Mouse (Mus musculus): ENCODE measurements at regions not wholly inside any gene's neighbourhood (a gene's known extent, or its start where the extent isn't known, plus 50 kb on each side); places are given as distances from the start of the nearest gene placed in this dataset.

DNA sequence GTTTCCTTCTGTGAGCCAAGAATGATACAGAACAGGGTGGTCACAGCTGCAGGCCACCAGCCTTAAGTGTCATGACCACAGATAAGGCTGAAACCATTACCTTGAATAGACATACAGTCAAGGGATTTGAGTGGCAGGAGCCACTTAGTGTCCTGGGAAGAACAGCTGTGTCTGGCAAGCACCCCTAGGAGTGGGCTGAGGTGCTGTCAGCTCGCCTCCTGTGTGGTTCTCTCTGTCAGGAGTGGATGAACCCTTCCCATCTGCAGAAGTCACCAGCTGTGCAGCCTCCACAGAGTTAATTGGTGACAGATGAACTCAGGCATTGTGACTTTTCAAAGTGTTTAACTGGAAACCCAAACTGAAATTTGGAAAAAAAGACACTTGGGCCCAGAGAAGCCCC, 163.2 kb upstream of the Gm3448 start:
- TF ChIP-seq JUN (IDR thresholded peaks at IDR 0.05; ENCODE audit: insufficient read depth, low read depth, low read length) (no peak), ELF1 (IDR thresholded peaks at IDR 0.05; ENCODE audit: low read depth, low read length) (no peak), ETS1 (conservative IDR thresholded peaks at IDR 0.05; ENCODE audit: low read depth, low read length) (no peak), EP300 (IDR thresholded peaks at IDR 0.05; ENCODE audit: low read length) (no peak), SIN3A (IDR thresholded peaks at IDR 0.05; ENCODE audit: low read length) (no peak), ZC3H11A (IDR thresholded peaks at IDR 0.05; ENCODE audit: low read depth, low read length) (no peak), TBP (conservative IDR thresholded peaks at IDR 0.05; ENCODE audit: low read depth, low read length) (no peak), ZMIZ1 (IDR thresholded peaks at IDR 0.05; ENCODE audit: low read depth, low read length) (no peak), MXI1 (IDR thresholded peaks at IDR 0.05; ENCODE audit: low read depth, low read length) (no peak), MAFK (IDR thresholded peaks at IDR 0.05; ENCODE audit: insufficient replicate concordance, low read length) (no peak), MEF2A (IDR thresholded peaks at IDR 0.05; ENCODE audit: borderline replicate concordance, low read depth, low read length) (no peak), UBTF (IDR thresholded peaks at IDR 0.05; ENCODE audit: low read depth, low read length) (no peak), NELFE (IDR thresholded peaks at IDR 0.05; ENCODE audit: low read depth, low read length) (no peak), RAD21 (IDR thresholded peaks at IDR 0.05; ENCODE audit: low read depth, low read length) (no peak), KAT2A (IDR thresholded peaks at IDR 0.05; ENCODE audit: insufficient replicate concordance, low read length) (no peak)
- Histone ChIP-seq H3K9ac (ENCODE audit: insufficient read depth, low read depth) (no peak overlapping the region), H3K36me3 (replicated peaks in 1 of 2; ENCODE audit: control insufficient read depth in 1 of 2, insufficient read depth in 1 of 2, low read length in 1 of 2) (no peaks in the 10 kb centered on the region), H3K4me3 (replicated peaks in 1 of 3; ENCODE audit: low read depth in 2 of 3, low read length in 2 of 3, poor library complexity in 1 of 3) (no peak overlapping the region), H3K27ac (ENCODE audit: insufficient read depth, low read depth) (no peak overlapping the region), H3K79me2 (replicated peaks; ENCODE audit: control insufficient read depth, extremely low read depth, insufficient read depth, poor library complexity, severe bottlenecking) (no peaks in the 10 kb centered on the region), H3K4me1 (ENCODE audit: control insufficient read depth in 1 of 2, insufficient read depth in 2 of 2) (peaks cover 0 to 3% of the 10 kb centered on the region in 2 experiments; a peak in 2 of 4 replicates), H3K27me3 (replicated peaks) (no peaks in the 10 kb centered on the region), H3K4me2 (ENCODE audit: insufficient read depth, low read depth, poor library complexity, severe bottlenecking) (no peak overlapping the region), H3K9me3 (replicated peaks; ENCODE audit: low read length) (no peaks in the 10 kb centered on the region)
- dilution Hi-C loops (cut with MboI; ENCODE audit: extremely low pct_ligation_motif_present, extremely low pct_unique_long_range_greater_than_20kb, low sequenced_read_pairs), result no loop called here
- in situ Hi-C loops (cut with MboI; ENCODE audit: low pct_ligation_motif_present, low pct_unique_long_range_greater_than_20kb, low sequenced_read_pairs), result no loop called here
- DNase-seq (ENCODE audit: extremely low read depth), result no peak

DNA sequence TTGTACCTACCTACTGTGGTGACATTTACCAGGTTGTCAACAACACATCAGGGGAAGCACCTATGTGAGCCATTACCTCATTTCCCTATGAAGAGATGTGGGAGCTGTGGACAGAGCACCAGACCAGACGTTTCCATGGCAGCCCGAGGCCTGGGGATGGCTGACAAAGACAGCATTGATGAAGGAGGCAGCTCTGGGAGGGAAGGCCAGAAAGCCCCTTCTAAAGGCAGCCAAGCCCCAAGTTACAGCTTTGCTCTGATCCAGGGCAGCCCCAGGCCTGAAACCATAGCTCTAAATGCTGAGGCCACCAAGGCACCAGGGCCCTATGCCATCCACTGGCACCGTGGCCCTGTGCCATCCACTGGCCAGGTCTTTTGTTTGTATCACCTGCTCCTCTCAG, 157.9 kb upstream of the Gm3448 start:
- H3K27me3 ChIP-seq (replicated peaks), result no peaks in the 10 kb centered on the region
- in situ Hi-C loops (cut with MboI; ENCODE audit: low pct_ligation_motif_present, low pct_unique_long_range_greater_than_20kb, low sequenced_read_pairs) (no loop called here), dilution Hi-C loops (cut with MboI; ENCODE audit: extremely low pct_ligation_motif_present, extremely low pct_unique_long_range_greater_than_20kb, low sequenced_read_pairs) (no loop called here)
- H3K9ac ChIP-seq (ENCODE audit: insufficient read depth, low read depth), result no peak overlapping the region
- H3K9me3 ChIP-seq (replicated peaks; ENCODE audit: low read length), result no peaks in the 10 kb centered on the region
- H3K4me3 ChIP-seq (replicated peaks in 1 of 3; ENCODE audit: low read depth in 2 of 3, low read length in 2 of 3, poor library complexity in 1 of 3), result no peak overlapping the region
- no peak for DNase-seq (ENCODE audit: extremely low read depth)
- TF ChIP-seq JUND (conservative IDR thresholded peaks at IDR 0.05; ENCODE audit: low read depth, low read length) (no peak), RCOR1 (conservative IDR thresholded peaks at IDR 0.05; ENCODE audit: low read depth, low read length) (no peak), UBTF (IDR thresholded peaks at IDR 0.05; ENCODE audit: low read depth, low read length) (no peak)
- H3K4me1 ChIP-seq (ENCODE audit: control insufficient read depth in 1 of 2, insufficient read depth in 2 of 2), result peaks cover 5 to 18% of the 10 kb centered on the region in 2 experiments
- H3K4me2 ChIP-seq (ENCODE audit: insufficient read depth, low read depth, poor library complexity, severe bottlenecking), result no peak overlapping the region
- H3K27ac ChIP-seq (ENCODE audit: insufficient read depth, low read depth), result no peak overlapping the region
- H3K36me3 ChIP-seq (replicated peaks in 1 of 2; ENCODE audit: control insufficient read depth in 1 of 2, insufficient read depth in 1 of 2, low read length in 1 of 2), result no peaks in the 10 kb centered on the region
- H3K79me2 ChIP-seq (replicated peaks; ENCODE audit: control insufficient read depth, extremely low read depth, insufficient read depth, poor library complexity, severe bottlenecking), result no peaks in the 10 kb centered on the region

Data from CH12.LX (cell line).